Mouse (Mus musculus) T-helper 2 cell (primary cell): ENCODE data around the gene Dapp1.

Experiments
- in situ Hi-C: fragments of 300-600 bp; cut with MboI, MseI; formaldehyde crosslinking; loops from one replicate; pipeline ENCODE4 v1.15.1; 2025; ENCODE audit warnings: high pct_unique_total_duplicates

Dapp1 gene

GRCm38 (mm10) chr3:137920594-137920993 is 60.8 kb downstream of the Dapp1 start:
- in situ Hi-C loops = no loop called here

- in situ Hi-C loops = no loop called here
Measured at GRCm38 (mm10) chr3:137919398-137919797, 61.9 kb downstream of the Dapp1 start.

- in situ Hi-C loops = no loop called here
Measured at GRCm38 (mm10) chr3:137918932-137919311, 62.4 kb downstream of the Dapp1 start.

GRCm38 (mm10) chr3:137918172-137918931 is 63.0 kb downstream of the Dapp1 start, which contains the start of gene Lamtor3:
Lamtor3 (plus strand) TSS chr3:137918506.
- in situ Hi-C loops = no loop called here

GRCm38 (mm10) chr3:137917694-137918171 is 63.6 kb downstream of the Dapp1 start:
- in situ Hi-C loops = no loop called here

GRCm38 (mm10) chr3:137914567-137914966 is 66.8 kb downstream of the Dapp1 start:
- in situ Hi-C loops = loop anchor here (5.0 kb wide), 1 partner anchor 42 kb away; no protein-coding TSS in a partner anchor

- in situ Hi-C loops = loop anchor here (5.0 kb wide), 1 partner anchor 41 kb away; no protein-coding TSS in a partner anchor
Measured at GRCm38 (mm10) chr3:137913093-137913492, 68.3 kb downstream of the Dapp1 start.

- in situ Hi-C loops = no loop called here
Measured at GRCm38 (mm10) chr3:137900149-137900548, 81.2 kb downstream of the Dapp1 start.

- in situ Hi-C loops = no loop called here
Measured at GRCm38 (mm10) chr3:137897685-137898084, 83.7 kb downstream of the Dapp1 start.

- in situ Hi-C loops = no loop called here
Measured at GRCm38 (mm10) chr3:137896867-137897266, 84.5 kb downstream of the Dapp1 start.

- in situ Hi-C loops = no loop called here
Measured at GRCm38 (mm10) chr3:137896386-137896785, 85.0 kb downstream of the Dapp1 start.

GRCm38 (mm10) chr3:137895196-137895595 is 86.1 kb downstream of the Dapp1 start:
- in situ Hi-C loops = no loop called here

GRCm38 (mm10) chr3:137893789-137894188 is 87.6 kb downstream of the Dapp1 start:
- in situ Hi-C loops = no loop called here

GRCm38 (mm10) chr3:137892118-137892517 is 89.2 kb downstream of the Dapp1 start:
- in situ Hi-C loops = no loop called here

- in situ Hi-C loops = no loop called here
Measured at GRCm38 (mm10) chr3:137891089-137891488, 90.3 kb downstream of the Dapp1 start.

GRCm38 (mm10) chr3:137887961-137888360 is 93.4 kb downstream of the Dapp1 start:
- in situ Hi-C loops = no loop called here

- in situ Hi-C loops = loop anchor here (5.0 kb wide), 1 partner anchor 106 kb away; no protein-coding TSS in a partner anchor
Measured at GRCm38 (mm10) chr3:137881093-137881492, 100.3 kb downstream of the Dapp1 start.
